Mouse (Mus musculus) left cerebral cortex, adult 11 months (tissue): Measurements from ENCODE around the gene Fbxw7.

Experiments
- DNase-seq: peaks from one replicate; pipeline ENCODE4 v3.0.0; 2022; ENCODE audit warnings: low spot score

Gene Fbxw7

DNA sequence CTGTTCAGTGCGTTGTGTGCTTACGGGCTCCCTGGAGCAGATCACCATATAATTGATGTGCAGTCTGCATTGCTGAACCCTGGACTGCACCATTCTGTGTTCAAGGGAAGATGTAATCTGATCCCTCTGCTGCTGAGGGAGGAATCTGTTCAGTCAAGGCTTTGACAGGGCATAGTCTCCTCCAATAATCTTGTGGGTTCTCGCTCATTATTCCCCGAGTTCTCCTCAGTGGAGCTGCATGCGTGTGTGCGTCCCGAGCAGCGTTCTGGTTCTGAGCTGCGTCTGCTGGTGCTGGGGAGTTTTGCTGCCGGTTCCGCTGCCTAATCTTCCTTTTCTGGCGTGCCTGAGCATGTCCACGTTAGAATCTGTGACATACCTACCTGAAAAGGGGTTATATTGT lies 137.1 kb downstream of the Fbxw7 start:
- DNase-seq, result peak; percentile 73

DNA sequence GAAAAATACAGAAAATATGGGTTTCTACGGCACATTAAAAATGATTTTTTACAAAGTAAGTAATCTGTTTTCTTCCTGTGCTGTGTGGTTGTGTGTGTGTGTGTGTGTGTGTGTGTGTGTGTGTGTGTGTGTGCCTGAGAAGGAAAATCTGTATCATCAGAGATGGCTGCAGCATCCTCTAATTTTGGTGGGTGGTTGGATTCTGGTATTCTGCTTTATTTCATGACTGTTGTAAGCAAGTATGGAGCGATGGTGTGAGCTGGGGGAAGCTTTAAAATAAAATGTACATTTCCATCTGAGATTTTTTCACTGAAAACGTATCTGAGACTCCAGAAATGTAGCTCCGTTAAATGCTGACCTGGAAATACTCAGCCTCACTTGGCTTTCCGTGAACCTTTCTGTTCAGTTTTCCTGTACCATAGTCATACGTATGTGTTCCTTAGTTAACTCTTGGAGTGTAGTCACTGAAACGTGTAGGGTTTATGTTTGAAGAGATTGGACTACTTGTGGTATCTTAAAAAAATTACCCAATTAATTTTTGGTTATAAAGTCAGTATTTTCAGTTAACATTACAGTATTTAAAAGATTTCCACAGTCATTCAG lies 137.6 kb downstream of the Fbxw7 start:
- DNase-seq, result no peak

DNA sequence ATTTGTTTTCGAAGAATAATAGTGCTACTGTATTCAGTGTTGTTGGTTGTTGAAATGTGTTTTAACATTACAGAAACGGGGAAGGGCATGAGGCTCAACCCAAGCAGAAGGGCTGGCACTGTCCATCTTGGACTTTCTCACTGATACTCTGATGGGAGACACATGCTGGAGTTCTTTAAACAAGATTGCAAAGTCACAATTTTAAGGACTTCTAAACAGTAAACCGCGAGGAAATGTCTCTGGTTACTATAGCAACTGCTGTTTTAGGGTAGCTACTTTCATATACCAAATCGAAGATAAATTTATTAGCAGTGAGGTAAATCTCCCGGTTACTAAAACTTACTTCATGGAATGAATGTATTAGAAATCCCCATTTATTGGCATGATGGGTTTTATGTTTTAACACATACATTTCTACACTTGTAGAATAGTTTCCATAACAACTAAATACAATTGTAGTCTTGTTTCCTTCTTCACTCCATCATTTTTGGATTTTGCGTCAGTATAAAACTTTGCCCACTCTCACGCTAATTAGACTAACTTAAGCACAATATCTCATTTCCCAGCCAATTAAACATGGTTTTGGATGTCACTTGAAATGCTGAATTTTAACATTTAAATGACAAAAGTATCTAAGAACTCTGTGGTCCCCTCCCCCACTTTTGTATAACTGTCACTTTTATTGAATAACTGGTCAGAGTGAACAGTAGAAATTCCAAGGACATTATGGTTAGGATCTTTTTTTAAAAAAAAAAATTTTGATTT lies 140.1 kb downstream of the Fbxw7 start:
- no peak for DNase-seq

DNA sequence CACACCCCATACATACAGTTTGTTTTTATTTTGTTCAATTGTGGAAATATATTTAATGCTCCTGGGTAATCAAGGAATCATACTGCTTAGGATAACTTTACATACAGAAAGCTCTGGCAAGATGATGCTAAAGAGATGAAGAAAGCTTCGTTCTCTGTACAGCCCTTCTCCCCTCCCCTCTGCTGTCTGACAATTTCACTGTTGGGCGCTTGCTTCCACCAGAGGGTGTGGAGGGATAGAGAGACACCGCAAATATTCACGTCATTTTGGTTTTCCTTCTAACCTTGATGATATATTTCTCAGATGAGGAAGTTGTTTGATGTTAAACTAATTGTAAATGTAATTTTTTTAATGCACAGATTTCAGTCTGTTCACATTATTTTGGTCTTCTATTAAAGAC lies 140.8 kb downstream of the Fbxw7 start:
- no peak for DNase-seq

DNA sequence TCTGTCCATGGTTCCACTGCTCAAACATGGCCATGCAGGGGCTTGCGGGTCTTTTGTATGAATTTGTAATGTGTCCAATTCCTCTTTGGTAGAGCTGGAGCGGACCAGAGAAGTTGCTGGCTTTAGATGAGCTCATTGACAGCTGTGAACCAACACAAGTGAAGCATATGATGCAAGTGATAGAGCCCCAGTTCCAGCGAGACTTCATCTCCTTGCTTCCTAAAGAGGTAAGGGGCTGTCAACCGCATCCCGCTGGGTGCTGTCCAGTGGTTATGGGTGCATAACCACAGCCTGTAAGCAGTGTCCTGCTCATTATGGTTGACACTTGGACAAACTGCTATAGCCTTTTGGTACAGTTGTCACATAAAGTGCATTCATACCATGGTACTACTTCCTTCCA lies 150.1 kb downstream of the Fbxw7 start:
- no peak for DNase-seq

DNA sequence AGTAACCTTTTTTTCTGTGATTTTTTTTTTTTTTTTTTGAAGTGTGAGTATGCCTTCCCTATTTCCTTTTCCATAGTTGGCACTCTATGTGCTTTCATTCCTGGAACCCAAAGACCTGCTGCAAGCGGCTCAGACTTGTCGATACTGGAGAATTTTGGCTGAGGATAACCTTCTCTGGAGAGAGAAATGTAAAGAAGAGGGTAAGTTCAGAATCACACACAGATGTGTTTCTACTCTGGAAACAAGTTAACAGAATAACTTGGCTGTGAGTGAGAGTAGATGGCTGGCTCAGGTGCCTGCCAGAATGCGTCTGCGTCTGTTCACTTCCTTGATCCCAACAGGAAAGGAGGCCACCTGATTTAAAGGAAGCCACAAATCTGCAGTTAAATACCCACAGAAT lies 152.3 kb downstream of the Fbxw7 start:
- no peak for DNase-seq

DNA sequence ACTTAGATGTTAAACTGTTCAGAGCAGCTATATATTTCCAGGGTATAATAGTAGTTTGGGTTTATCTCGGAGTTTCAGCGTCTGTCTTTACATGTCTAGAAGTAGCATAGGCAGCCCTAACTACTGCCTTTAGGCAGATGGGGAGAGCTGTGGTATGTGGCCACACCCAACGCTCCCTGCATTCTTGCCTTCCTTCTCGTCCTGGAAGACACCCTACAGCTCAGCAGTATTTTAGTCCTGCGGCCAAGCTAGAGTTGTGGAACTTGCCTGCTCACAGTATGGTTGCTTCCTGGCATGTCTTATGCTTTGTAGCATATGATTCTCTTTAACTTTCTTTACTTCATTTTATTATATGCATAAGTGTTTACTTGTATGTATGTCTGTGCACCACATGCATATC lies 156.5 kb downstream of the Fbxw7 start:
- DNase-seq, result no peak

DNA sequence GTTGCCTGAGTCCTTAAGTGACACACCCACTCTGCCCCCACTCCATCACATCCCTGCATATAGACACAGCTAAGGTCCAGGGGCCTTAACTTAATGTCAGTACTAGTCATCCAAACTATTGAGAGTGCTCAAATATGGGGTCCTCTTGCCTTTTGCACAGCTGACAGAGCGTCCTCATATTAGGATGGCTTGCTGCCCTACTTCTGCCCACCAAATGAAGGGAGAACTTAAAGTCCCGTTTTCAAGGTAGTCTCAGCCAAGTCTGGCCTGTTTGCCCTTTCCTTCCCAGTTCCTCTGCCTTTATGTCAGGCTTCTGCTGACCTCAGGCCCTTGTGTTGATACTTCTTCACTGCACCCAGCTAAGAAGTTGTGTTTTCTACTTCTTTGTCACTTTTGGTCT lies 157.8 kb downstream of the Fbxw7 start:
- no peak for DNase-seq

DNA sequence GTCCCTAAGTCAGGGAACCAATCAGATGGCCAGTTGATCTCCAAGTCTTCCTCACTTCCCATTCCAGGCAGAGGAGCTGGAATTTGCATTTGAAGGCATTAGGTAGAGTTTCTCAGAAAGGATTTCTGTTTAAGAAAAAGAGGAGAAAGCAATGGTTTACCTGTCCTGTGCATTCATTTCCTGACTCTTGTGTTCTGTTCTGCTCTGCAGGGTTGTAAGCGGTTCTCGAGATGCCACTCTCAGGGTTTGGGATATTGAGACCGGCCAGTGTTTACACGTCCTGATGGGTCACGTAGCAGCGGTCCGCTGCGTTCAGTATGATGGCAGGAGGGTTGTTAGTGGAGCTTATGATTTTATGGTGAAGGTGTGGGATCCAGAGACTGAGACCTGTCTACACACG lies 159.1 kb downstream of the Fbxw7 start:
- DNase-seq, result no peak

DNA sequence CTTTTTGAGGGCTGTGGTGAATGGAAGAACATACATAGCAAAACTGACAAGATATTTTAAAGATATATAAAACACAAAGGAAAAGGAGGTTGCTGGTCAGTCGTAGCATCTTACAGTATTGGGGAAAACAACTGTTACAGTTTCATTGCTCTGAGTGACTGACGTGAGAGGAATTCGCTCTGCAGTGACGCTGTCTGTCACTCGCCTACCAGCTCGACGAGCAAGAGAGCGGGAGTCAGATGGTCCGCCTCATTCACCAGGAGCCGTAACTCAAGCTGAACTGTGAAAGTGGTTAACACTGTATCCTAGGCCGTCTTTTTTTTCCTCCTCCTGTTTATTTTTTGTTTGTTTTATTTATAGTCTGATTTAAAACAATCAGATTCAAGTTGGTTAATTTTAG lies 163.6 kb downstream of the Fbxw7 start:
- DNase-seq, result no peak

DNA sequence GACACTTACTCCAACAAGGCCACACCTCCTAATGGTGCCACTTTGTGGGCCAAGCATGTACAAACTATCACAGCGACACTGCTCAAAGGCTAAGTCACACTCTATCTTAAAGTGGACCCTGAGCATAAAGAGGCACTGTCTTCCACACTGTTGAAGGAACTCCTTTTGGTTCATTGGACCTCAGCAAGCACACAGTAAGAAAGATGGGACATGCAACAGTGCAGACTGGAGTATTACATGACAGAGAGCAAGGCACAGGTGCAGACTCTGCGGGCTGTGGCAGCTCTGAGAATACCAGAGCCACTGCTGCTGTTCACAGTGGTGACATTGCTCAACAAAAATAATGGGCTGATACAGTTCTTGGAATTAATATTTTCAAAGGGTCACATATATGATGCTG lies 165.1 kb downstream of the Fbxw7 start:
- DNase-seq, result no peak

DNA sequence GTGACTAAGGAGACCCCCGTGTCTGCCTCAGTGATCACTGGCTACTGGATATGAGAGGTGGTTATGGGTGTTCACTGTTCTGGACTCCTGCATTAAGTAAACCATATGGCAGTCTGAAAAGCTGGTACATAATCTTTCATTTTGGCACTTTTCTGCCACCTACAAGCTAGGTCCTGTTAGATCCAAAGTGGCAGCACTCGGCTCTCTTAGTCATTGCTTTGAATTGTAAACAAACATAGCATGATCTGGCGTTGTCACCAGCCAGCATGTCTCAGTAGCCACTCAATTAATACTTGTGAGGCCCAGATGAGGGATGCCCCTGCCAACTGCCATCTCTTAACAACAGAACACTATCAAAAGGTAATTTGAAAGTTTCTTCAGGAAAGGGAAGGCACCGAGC lies 167.6 kb downstream of the Fbxw7 start:
- no peak for DNase-seq

DNA sequence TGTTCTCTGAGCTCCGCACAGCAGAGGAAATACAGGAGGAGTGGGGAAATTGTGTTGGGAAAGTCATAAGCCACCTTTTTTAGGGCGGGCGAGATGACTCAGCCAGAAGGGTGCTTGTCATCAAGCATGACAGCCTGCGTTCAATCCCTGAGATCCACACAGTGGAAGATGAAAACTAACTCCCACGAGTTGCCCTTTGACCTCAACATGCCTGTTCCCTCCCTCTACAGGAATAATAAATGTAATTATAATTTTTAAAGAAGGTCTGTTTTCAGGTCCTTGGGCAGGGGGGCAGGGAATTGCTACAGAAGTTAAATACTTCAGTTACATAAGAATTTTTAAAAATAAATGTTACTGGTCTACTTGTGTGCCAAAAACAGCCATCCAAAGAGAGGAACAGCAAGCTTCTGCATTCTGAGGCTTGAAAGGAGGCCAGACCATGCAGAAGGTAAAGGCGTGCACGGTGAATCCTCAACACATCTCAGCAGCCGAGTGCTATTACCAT lies 170.1 kb downstream of the Fbxw7 start:
- DNase-seq, result peak; percentile 70

DNA sequence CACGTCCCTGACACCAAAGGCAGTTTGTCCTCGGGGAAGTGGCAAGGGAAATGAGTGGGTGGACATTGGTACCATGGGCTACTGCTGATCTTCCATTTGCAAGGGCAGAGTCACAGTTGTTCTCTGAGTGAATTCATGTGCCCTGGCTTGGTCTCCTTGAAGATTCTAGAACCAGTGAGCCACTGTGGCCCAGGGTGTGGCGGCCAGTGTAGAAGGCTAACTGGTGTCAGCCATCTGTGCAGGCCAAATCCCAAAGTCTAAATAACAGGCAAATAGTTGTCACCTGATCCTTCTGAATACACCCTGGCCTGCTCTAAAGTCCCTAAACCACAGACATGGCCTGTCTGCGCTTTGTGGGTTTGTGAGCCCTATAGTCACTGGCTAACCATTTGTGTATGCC lies 173.8 kb downstream of the Fbxw7 start:
- no peak for DNase-seq

DNA sequence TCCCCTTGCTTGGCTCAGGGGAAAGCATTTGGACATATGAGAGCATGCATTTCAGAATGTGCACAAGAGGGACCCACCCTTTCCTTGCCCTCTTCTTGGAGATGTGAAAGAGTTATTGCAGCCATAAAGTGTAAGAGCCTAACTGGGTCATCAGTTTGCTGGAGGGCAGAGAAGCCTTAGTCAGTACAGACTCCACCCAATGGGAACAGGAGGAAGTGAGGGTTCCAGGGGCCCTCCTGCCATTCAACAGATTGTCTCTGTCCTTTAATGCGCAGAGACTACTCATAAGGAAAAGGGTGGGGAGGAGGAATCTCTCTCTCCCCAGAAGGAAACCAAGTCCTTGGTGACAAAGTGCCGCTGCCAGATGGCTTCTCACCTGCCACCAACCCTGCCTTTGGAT lies 190.2 kb downstream of the Fbxw7 start:
- no peak for DNase-seq

DNA sequence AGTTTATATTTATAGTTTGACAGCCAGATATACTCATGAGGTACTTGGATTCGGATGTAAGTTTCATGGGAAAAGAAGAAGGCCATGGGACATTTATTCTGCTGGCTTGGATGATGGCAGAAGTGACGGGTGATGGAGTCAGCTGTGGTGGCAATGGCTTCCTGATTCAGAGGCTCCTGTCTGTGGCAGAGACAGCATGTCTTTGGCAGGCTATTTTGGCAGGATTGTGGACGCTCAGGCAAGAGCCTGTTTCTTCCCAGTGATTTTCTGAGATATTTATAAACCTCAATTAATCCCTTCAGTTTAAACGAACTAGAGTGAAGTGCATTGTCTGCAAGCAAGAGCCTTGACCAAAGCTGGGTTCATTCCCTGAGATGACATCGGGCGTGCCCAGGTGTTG lies 197.8 kb downstream of the Fbxw7 start:
- no peak for DNase-seq

DNA sequence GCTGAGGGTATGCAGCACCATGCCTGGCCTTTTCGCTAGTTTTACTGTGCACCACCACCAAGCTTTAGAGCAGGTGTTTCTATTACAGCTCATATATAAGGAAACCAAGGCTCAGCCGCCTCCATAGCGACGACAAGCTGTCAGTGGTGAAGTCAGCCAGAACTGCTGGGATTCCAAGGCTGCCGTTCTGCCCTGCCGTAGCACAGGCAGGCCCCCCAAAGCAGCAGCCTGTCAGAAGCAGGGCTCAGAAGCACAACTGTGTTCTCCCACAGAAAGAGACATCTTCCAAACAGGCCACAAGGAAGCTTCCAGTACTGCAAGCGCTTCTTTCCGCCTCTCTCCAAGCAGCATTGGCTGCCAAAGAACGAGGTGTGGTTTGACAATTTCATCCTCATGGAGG lies 200.6 kb downstream of the Fbxw7 start:
- peak; percentile 60 for DNase-seq

DNA sequence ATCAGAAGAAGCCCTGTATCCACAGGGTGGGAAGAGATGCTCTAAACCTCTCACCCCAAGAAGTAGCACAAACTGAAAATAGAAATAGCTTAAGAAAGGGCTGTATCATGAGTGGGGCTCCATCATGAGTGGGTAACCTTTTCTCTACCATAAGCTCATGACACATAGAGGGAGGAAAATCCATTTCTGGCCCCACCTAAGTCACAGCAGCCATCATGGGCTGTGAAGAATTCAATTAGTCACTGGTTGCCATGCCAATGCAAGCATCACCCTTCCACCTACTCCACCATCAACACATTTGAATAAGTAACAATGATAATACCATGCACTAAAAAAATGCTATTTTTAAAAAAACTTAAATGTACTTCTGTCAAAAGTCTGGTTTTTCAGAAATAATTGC lies 205.1 kb downstream of the Fbxw7 start:
- peak; percentile 66 for DNase-seq

DNA sequence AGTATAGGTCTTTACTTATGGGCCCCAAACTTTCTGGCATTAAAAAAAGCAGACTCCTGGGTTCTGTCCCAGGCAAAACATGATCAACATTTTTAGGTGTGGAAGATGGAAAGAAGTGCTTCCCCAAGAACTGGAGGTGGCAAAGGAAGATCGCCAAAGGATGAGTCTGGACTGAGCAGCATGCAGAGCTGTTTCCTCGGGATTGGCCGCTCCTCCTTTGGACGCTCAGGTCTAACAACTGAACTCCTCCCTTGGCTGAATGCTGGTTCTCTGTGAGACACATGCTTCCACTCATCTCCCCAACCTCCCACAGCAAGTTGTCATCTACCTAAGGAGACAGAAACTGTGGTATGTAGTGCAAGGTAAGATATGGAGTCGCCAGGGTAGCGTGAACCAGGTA lies 206.7 kb downstream of the Fbxw7 start:
- no peak for DNase-seq

DNA sequence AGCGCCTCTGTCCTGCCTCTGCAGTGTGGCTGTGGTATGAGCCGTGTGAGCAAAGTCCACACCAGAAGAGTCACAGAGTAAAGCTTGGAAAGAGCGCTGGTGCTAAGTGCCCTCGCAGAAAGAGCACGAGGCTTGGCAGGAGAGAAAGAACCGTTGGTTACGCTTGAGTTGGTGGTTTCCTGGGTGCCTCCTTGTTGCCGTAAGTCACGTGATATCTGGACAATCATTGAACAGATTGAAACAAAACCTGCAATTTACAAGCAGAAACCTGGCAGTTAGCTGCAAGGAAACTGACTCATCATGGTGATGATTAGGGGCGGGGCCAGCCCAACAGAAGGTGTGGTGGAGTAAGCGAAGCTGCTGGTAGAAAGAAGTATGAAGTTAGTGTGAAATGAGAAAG lies 207.7 kb downstream of the Fbxw7 start:
- no peak for DNase-seq

DNA sequence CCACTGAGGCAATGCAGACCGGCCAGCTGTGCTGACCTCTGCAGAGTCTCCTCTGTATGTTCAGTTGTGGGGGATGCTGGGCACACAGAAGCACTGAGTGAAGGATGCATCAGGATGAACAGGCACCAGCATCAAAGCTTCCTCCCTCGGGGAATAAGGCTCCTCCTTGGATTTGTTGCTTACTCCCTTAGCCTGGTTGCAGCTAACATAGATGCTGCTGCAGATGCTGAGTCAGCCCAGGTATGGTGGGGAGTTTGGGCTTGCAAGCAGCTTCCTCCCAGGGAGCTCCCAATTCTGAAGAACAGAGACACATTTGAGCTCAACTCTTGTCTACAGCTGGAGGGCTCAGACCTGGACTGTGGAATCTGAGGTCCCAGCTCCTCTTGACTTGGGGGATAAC lies 209.2 kb downstream of the Fbxw7 start:
- no peak for DNase-seq

DNA sequence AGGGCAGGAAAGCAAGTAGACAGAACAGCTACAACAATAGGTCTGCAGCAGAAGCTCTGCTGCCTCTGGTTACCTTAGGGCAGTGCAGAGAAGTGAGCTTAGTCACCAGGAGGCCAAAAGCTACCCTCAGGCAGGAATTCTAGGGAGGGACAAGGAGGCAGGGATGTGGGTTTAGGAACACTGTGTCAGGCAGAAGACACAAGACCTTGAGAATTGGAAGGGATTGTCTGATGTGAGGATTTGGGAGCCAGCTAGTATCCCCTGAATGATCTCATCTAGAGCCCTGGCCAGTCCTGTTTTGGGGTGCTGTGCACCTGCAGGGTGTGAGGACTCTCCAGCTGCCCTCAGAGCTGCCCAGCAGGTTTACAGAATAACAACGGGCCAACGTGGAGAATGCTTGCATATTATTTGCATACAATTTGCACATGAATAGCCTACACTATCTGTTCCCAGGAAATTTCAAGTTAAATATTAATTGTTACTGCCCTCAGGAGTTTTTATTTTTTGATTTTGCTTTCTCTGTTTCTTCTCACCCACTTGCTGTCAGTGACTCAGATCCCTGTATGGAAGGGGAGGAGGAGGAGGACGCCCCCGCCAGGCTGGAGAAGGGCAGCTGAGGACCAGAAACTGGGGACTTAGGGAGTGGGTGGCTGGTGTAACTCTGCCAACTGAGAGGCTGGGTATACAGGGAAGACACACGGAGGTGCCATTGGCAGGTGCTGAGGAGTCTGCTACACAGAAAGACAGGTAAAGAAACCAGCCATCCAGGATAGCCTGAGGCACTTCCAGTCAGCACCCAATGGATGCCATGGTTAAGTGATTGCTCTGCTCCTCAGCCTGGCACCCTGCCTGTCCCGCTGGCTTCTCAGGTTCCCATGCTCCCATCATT lies 210.0 kb downstream of the Fbxw7 start:
- DNase-seq, result peak; percentile 47
